Mouse (Mus musculus) brain, adult 10 weeks (tissue): Measurements from ENCODE around the gene Colec11. TPM values are rescaled to one million over a fixed set of nuclear protein-coding genes. Genes with fewer than 3 reads are reported as not detected.

Source experiments
- polyA plus RNA-seq: library from polyadenylated mRNA; stranded (reverse); fragments of 350-450 nt; fragmentation: Illumina TruSeq; extraction: RNeasy Lipid Tissue Mini Kit (QIAGEN cat#74804); gene quantifications from one replicate; pipeline ENCODE4 v1.2.3, GENCODE M21; 2015; ENCODE audit warnings: low read depth, low replicate concordance

Gene Colec11
- 0.97 TPM for polyA plus RNA-seq

GRCm38 (mm10) chr12:28623195-28623594 is at the start of gene Colec11:
Gene Colec11, minus strand, starts transcription at chr12:28623377.

GRCm38 (mm10) chr12:28649141-28650110 is 26.2 kb upstream of the Colec11 start, which contains the start of gene Rnaseh1:
Gene Rnaseh1, plus strand, starts transcription at chr12:28649602.

GRCm38 (mm10) chr12:28635535-28636476 is 12.6 kb upstream of the Colec11 start, which contains the start of gene Rps7:
Gene Rps7, minus strand, starts transcription at chr12:28635953.

GRCm38 (mm10) chr12:28582423-28582822 is 40.8 kb downstream of the Colec11 start, which contains the start of gene Allc:
Gene Allc, minus strand, starts transcription at chr12:28582523.

GRCm38 (mm10) chr12:28552299-28552698 is 70.9 kb downstream of the Colec11 start, which contains the start of gene Dcdc2c:
Gene Dcdc2c, minus strand, starts transcription at chr12:28552399.

Other genes starting within 250 kb of the Colec11 start
- not detected for gene Dcdc2c, start 71.0 kb downstream of the Colec11 start, polyA plus RNA-seq
- gene Allc, start 40.9 kb downstream of the Colec11 start, polyA plus RNA-seq = 0.33 TPM
- gene Rps7, start 12.6 kb upstream of the Colec11 start, polyA plus RNA-seq = 802 TPM
- gene Rnaseh1, start 26.2 kb upstream of the Colec11 start, polyA plus RNA-seq = 12.5 TPM
- gene Adi1, start 51.9 kb upstream of the Colec11 start, polyA plus RNA-seq = 58.9 TPM
- 49.4 TPM for gene Trappc12, start 127.1 kb upstream of the Colec11 start, polyA plus RNA-seq
- 59.2 TPM for gene Eipr1, start 128.4 kb upstream of the Colec11 start, polyA plus RNA-seq